8 mouse cellular contexts compared by ENCODE assay signal in the genomic region with DNA sequence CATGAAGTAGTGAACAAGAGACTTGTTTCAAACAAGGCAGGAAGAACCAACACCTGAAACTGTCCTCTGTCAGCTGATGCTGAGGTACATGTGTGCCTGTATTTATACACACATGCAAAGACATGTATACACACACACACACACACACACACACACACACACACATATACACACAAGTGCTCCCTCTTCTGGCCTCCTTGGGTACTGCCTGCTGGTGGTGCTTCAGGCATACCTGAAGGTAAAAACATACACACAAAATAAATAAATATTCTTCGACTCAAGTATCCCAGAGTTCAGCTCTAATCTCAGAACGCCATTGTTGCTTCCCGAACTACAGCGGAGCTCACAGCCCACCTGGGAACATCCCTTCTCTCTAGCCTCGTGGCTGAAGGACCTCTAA.
DNase-seq lines count a peak whose midpoint lies in the region; ATAC-seq and TF ChIP-seq lines count a peak whose summit lies in the region.

No protein-coding gene starts in this region.

- no peak overlapping the region for H3K4me3 ChIP-seq in kidney, adult 2 months (ENCODE audit: insufficient read depth, low read depth, low read length)
- H3K4me3 ChIP-seq in kidney, embryonic 14.5 days (ENCODE audit: low read length) = no peak overlapping the region
- H3K4me3 ChIP-seq in thymus, adult 2 months (ENCODE audit: control insufficient read depth, insufficient read depth, low read length) = no peak overlapping the region
- H3K4me3 ChIP-seq in stomach, postnatal 0 days (ENCODE audit: low read depth, low read length) = no peak overlapping the region

- TF ChIP-seq EP300 in stomach, postnatal 0 days (optimal IDR thresholded peaks at IDR 0.05) = no peak

- no peak overlapping the region for H3K4me2 ChIP-seq in kidney, embryonic 14.5 days (replicated peaks; ENCODE audit: low read depth, low read length)
- no peak overlapping the region for H3K4me2 ChIP-seq in stomach, postnatal 0 days (replicated peaks; ENCODE audit: low read depth)

- WGBS in kidney, adult 2 months = 87% methylated on average over 5 of the region's 5 CpGs
- WGBS in kidney, embryonic 14.5 days = 93% methylated on average over 5 of the region's 5 CpGs
- WGBS in thymus, adult 2 months = 84% methylated on average over 5 of the region's 5 CpGs
- WGBS in stomach, postnatal 0 days = 83% methylated on average over 5 of the region's 5 CpGs

- no peak overlapping the region for H3K9ac ChIP-seq in kidney, embryonic 14.5 days (ENCODE audit: low read depth, low read length)
- no peak overlapping the region for H3K9ac ChIP-seq in stomach, postnatal 0 days (ENCODE audit: low read length)

- TF ChIP-seq POLR2A in kidney, adult 2 months (IDR thresholded peaks at IDR 0.05; ENCODE audit: low read depth, low read length) = no peak
- no peak for TF ChIP-seq POLR2A in thymus, adult 2 months (IDR thresholded peaks at IDR 0.05; ENCODE audit: control insufficient read depth, extremely low read depth, insufficient read depth, low read length, poor library complexity)

- H3K27me3 ChIP-seq in kidney, adult 2 months (replicated peaks; ENCODE audit: control insufficient read depth, insufficient read depth, low read length) = no peaks in the 10 kb centered on the region
- H3K27me3 ChIP-seq in kidney, embryonic 14.5 days (ENCODE audit: control insufficient read depth, insufficient read depth, low read length) = no peaks in the 10 kb centered on the region
- H3K27me3 ChIP-seq in thymus, adult 2 months (ENCODE audit: control insufficient read depth, insufficient read depth, low read length) = no peaks in the 10 kb centered on the region
- H3K27me3 ChIP-seq in stomach, postnatal 0 days (ENCODE audit: control insufficient read depth, insufficient read depth, low read length) = no peaks in the 10 kb centered on the region

- no peaks in the 10 kb centered on the region for H3K4me1 ChIP-seq in kidney, adult 2 months (ENCODE audit: control insufficient read depth, insufficient read depth, low read length)
- H3K4me1 ChIP-seq in kidney, embryonic 14.5 days (ENCODE audit: control insufficient read depth, insufficient read depth, low read length) = no peaks in the 10 kb centered on the region
- no peaks in the 10 kb centered on the region for H3K4me1 ChIP-seq in thymus, adult 2 months (replicated peaks; ENCODE audit: control insufficient read depth, insufficient read depth, low read length)
- H3K4me1 ChIP-seq in stomach, postnatal 0 days (replicated peaks; ENCODE audit: control insufficient read depth, insufficient read depth) = no peaks in the 10 kb centered on the region

- TF ChIP-seq CTCF in kidney, adult 2 months (conservative IDR thresholded peaks at IDR 0.05; ENCODE audit: insufficient read depth, insufficient read length, low read depth, low read length) = peak; percentile 38
- no peak for TF ChIP-seq CTCF in thymus, adult 2 months (IDR thresholded peaks at IDR 0.05; ENCODE audit: borderline replicate concordance, control insufficient read depth, extremely low read depth, insufficient read depth, low read length, poor library complexity)
- TF ChIP-seq CTCF in stomach, postnatal 0 days (IDR thresholded peaks at IDR 0.05; ENCODE audit: low read depth) = peak; percentile 60

- H3K36me3 ChIP-seq in kidney, adult 2 months (ENCODE audit: control insufficient read depth, insufficient read depth, low read length) = no peaks in the 10 kb centered on the region
- no peaks in the 10 kb centered on the region for H3K36me3 ChIP-seq in kidney, embryonic 14.5 days (ENCODE audit: control insufficient read depth, insufficient read depth, low read length)
- H3K36me3 ChIP-seq in thymus, adult 2 months (ENCODE audit: control insufficient read depth, insufficient read depth, low read length) = no peaks in the 10 kb centered on the region
- H3K36me3 ChIP-seq in stomach, postnatal 0 days (ENCODE audit: control insufficient read depth, insufficient read depth, low read length) = no peaks in the 10 kb centered on the region

- no peak overlapping the region for H3K27ac ChIP-seq in kidney, adult 2 months (ENCODE audit: insufficient read depth, low read depth, low read length)
- no peak overlapping the region for H3K27ac ChIP-seq in kidney, embryonic 14.5 days (ENCODE audit: low read depth, low read length)
- no peak overlapping the region for H3K27ac ChIP-seq in thymus, adult 2 months (ENCODE audit: control insufficient read depth, insufficient read depth, low read length)
- no peak overlapping the region for H3K27ac ChIP-seq in stomach, postnatal 0 days (replicated peaks)

- no peaks in the 10 kb centered on the region for H3K9me3 ChIP-seq in kidney, embryonic 14.5 days (ENCODE audit: control insufficient read depth, low read length)
- no peaks in the 10 kb centered on the region for H3K9me3 ChIP-seq in stomach, postnatal 0 days (ENCODE audit: control insufficient read depth, low read length)

- no peak for ATAC-seq in kidney, embryonic 14.5 days (ENCODE audit: low FRiP score, low TSS enrichment)
- no peak for ATAC-seq in stomach, postnatal 0 days (ENCODE audit: low FRiP score, low TSS enrichment)

- peak; percentile 24 for DNase-seq in adrenal gland, postnatal 10 days
- DNase-seq in adrenal gland, adult 18-20 months (ENCODE audit: low spot score in 2 of 2) = no peak
- DNase-seq in kidney, adult 2 months = no peak
- peak; percentile 3 for DNase-seq in thymus, postnatal 25 days
- no peak for DNase-seq in thymus, adult 2 months
- DNase-seq in stomach, postnatal 0 days (ENCODE audit: low spot score) = no peak
- no peak for DNase-seq in ovary, postnatal 36 days (ENCODE audit: low spot score)

Comparison
In these comparisons a context has a peak if more than half of its experiments do, and no peak if none do; other contexts are left out.
1. DNase-seq: peak in adrenal gland, postnatal 10 days (single experiment) and thymus, postnatal 25 days (single experiment); none in adrenal gland, adult 18-20 months (0 of 2), kidney, adult 2 months (single experiment), thymus, adult 2 months (single experiment), stomach, postnatal 0 days (single experiment) and ovary, postnatal 36 days (single experiment).